Mouse (Mus musculus): ENCODE measurements around the gene Il16. TPM values are rescaled to one million over a fixed set of nuclear protein-coding genes. Genes with fewer than 3 reads are reported as not detected.

Il16 gene
- polyA plus RNA-seq, 1 experiment, result 0.47 TPM

DNA sequence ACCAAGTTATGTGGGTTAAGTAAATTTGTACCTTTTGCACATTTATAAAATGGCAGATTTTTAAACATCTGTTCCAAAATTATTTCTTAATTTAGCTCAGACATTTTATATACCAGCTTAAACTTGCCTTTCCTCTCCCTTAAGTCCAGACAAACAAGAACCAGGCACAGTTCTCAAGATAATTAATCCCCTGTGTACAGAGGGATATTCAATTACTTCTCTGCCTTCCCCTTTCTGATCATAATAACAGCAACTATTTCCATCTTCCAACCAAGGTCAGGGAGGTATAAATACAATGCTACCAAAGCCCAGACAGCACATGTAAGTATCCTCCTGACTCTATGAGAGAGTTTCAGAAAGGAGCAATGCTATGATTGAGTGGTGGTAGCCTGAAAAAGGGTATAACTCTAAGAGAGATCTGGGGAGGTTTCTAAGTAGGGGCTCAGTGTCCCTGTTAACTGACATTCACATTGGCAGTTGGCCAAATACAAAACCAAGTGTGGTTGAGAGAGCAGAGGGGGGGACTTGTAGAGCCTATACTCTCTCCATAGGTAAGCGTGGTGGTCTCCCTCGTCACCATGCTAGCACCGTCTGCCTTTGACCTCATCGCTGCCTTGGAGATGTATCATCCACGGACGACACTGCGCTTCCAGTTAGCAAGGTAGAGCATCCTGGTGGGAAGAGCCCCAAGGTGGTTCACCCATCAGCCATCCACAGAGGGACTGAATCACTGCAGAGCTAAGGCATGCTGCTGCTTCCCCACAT lies 141.2 kb downstream of the Il16 start:
- Histone ChIP-seq H3K27ac (ENCODE audit: insufficient read depth, low read length) (no peak overlapping the region), H3K4me3 (ENCODE audit: insufficient read depth, low read length) (no peak overlapping the region), H3K4me1 (ENCODE audit: control insufficient read depth, insufficient read depth, low read length) (no peaks in the 10 kb centered on the region)
- TF ChIP-seq CTCF (IDR thresholded peaks at IDR 0.05; ENCODE audit: borderline replicate concordance, insufficient read depth, low read length), result no peak
- no peak for TF ChIP-seq POLR2A (IDR thresholded peaks at IDR 0.05; ENCODE audit: low read depth, low read length)

DNA sequence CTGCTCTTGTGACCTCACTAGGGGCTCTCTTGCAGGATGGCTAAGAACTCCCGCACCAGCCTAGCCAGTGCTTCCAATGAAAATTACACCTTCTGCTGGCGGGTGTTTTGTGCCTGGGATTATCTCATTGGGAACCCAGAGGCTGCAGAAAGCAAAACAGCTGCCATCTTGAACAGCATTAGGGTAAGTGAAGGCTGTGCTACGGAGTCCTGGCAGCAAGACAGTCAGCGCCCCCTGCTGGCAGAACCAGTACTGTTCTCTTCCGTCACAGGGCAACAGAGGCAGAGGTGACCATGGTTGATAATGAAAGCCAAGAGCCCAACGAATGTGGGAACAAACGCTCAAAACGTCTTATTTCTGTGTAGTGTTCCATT lies 145.6 kb downstream of the Il16 start:
- Histone ChIP-seq H3K27ac (ENCODE audit: insufficient read depth, low read length) (no peak overlapping the region), H3K4me1 (ENCODE audit: control insufficient read depth, insufficient read depth, low read length) (no peaks in the 10 kb centered on the region; the same call in 1 of the 2 replicates), H3K4me3 (ENCODE audit: insufficient read depth, low read length) (no peak overlapping the region)
- TF ChIP-seq CTCF (IDR thresholded peaks at IDR 0.05; ENCODE audit: borderline replicate concordance, insufficient read depth, low read length) (peak; percentile 60; the same call in 1 of the 2 replicates), POLR2A (IDR thresholded peaks at IDR 0.05; ENCODE audit: low read depth, low read length) (no peak)

DNA sequence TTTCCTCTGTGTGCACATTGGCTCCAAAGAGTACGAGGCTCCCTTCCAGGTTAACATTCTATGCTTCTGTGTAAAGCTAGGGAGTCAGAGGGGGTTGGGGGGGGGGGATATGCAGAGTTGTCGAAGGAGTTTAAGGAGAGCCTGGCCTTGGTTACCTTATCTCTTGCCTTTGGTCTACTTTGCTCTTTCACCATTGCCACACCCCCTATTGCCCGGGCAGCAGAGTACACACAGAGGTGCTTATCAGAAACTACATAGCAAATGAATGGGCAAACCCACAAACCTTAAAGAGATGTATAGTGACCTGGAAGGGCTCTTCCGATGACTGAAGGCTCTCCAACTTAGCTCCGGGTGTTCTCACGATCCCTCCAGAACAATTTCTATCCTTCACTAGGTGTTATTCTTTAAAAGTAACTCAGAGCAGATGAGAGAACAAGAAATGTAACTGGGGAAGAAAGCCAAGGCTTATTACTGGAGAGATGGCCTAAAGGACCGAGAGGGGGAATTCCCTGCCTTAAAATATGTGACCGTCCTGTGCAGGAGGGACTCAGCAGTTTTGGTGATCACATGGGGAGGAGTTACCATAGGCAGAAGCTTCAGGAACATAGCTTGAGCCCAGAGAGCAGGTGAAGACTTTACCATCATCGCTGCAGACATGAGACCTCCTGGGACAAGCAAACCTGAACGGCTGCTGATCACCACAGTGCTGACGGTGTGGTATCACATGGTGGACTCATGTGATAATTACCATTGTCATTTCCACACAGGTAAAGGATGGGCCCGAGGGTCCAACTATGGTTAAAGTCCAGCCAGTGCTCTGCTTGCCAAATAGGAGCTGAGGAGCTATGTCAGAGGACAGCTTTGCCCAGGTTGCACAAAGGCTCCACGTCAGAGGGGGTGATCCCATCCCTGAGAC lies 146.3 kb downstream of the Il16 start:
- Histone ChIP-seq H3K27ac (ENCODE audit: insufficient read depth, low read length) (no peak overlapping the region), H3K4me3 (ENCODE audit: insufficient read depth, low read length) (no peak overlapping the region), H3K4me1 (ENCODE audit: control insufficient read depth, insufficient read depth, low read length) (no peaks in the 10 kb centered on the region; the same call in 1 of the 2 replicates)
- no peak for TF ChIP-seq POLR2A (IDR thresholded peaks at IDR 0.05; ENCODE audit: low read depth, low read length)

DNA sequence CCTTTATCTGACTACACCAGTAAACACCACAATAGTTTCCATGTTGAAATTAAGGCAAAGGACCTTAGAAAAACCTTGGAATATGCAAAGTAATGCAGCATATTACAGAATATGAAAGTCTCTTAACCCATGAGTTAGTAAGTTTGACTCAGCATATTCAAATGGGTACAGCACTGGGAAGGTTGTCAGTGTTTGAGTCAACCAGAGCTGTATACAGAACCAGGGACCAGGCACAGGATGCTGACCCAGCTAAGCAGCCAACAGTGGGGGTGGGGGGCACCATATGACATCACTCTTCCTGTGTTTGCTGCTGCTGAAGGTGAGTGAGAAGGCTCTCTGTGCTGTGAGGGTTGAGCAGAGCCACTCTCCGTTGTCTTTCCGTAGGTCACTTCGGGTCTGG lies 148.5 kb downstream of the Il16 start:
- Histone ChIP-seq H3K4me1 (ENCODE audit: control insufficient read depth, insufficient read depth, low read length) (no peaks in the 10 kb centered on the region; the same call in 1 of the 2 replicates), H3K27ac (ENCODE audit: insufficient read depth, low read length) (no peak overlapping the region), H3K4me3 (ENCODE audit: insufficient read depth, low read length) (no peak overlapping the region)
- TF ChIP-seq POLR2A (IDR thresholded peaks at IDR 0.05; ENCODE audit: low read depth, low read length), result no peak
- TF ChIP-seq CTCF (IDR thresholded peaks at IDR 0.05; ENCODE audit: borderline replicate concordance, insufficient read depth, low read length), result no peak

DNA sequence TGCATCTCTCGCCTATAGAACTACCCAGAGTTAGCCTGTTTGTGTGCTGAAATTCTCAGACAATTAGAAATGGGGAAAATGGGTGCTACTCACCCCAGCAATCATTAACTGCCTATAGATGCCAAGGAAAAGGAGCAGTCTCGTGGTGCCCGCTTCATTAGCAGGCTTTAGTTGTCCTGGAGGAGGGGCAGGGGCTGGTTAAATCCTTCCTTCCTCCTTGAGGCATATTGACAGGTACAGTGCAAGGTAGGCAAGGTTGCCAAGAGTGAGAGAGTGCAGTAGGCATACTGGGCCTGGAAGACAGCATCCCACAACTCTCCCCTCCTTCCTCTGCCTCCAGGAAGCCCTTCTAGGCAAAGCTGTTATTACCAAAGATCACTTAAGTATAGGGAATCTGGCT lies 151.5 kb downstream of the Il16 start:
- H3K4me3 ChIP-seq (ENCODE audit: insufficient read depth, low read length), result no peak overlapping the region
- no peaks in the 10 kb centered on the region; the same call in 1 of the 2 replicates for H3K4me1 ChIP-seq (ENCODE audit: control insufficient read depth, insufficient read depth, low read length)
- H3K27ac ChIP-seq (ENCODE audit: insufficient read depth, low read length), result no peak overlapping the region
- TF ChIP-seq POLR2A (IDR thresholded peaks at IDR 0.05; ENCODE audit: low read depth, low read length), result no peak
- no peak for TF ChIP-seq CTCF (IDR thresholded peaks at IDR 0.05; ENCODE audit: borderline replicate concordance, insufficient read depth, low read length)

Other genes starting within 250 kb of the Il16 start
- gene Tmc3, start 160.8 kb downstream of the Il16 start, polyA plus RNA-seq (2011; ENCODE audit: insufficient read length, low read depth, missing spikeins), result not detected in 2 replicates
- gene Stard5, start 113.8 kb downstream of the Il16 start, polyA plus RNA-seq (2011; ENCODE audit: insufficient read length, low read depth, missing spikeins), result 16.4 and 17.6 TPM in 2 replicates
- not detected in 2 replicates for gene Cfap161, start 49.2 kb upstream of the Il16 start, polyA plus RNA-seq (2011; ENCODE audit: insufficient read length, low read depth, missing spikeins)
- gene Tlnrd1, start 138.6 kb upstream of the Il16 start, polyA plus RNA-seq (2011; ENCODE audit: insufficient read length, low read depth, missing spikeins), result 12.4 and 14.1 TPM in 2 replicates
- gene Mesd, start 138.7 kb upstream of the Il16 start, polyA plus RNA-seq (2011; ENCODE audit: insufficient read length, low read depth, missing spikeins), result 93.1 and 93.7 TPM in 2 replicates

All from embryonic fibroblast, embryonic 13.5 days (primary cell).